Mouse (Mus musculus): ENCODE data around the gene Tmem38b. TPM values are rescaled to one million over a fixed set of nuclear protein-coding genes. Genes with fewer than 3 reads are reported as not detected.

Tmem38b gene
- polyA plus RNA-seq, 1 experiment, result 11.9 TPM

DNA sequence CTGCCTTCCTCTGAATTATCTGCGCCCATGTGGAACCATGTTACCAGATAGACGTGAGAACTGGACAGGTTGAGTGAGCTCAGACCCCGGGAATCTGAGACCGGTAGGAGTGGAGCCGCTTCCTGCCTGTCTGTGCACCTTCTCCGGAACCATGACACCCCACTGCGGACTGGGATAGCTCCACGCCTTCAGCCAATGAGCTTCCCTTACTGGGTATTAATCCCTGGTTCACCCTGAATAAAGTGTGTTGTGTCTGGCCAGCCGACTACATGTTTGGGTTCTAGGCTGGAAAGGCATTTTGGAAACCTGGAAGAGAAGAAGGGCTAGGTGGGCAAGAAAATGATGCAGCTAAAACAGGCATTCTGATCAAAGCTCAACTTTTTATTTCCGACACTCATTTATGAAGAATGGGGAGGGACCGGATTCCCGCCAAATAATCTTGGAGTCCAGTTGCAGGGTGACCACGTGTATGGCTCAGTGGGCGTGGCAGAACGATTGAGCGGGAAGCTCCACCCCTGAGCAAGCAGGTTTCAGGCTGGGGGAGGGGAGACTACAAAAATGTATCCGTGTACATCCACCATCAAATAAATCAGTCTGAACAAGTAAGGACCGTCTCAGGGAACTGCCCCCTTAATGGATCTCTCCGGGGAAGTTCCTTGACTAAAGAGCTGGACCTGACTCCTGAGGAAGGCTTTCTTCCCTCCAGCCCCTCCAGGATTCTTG is 38.4 kb downstream of the Tmem38b start:
- no peak for TF ChIP-seq CTCF (IDR thresholded peaks at IDR 0.05; ENCODE audit: control insufficient read depth, insufficient read depth, insufficient replicate concordance, low read depth, low read length)
- TF ChIP-seq POLR2A (IDR thresholded peaks at IDR 0.05; ENCODE audit: control insufficient read depth, low read depth, low read length), result no peak
- no peaks in the 10 kb centered on the region for H3K27me3 ChIP-seq (ENCODE audit: control insufficient read depth, insufficient read depth, low read length)
- H3K4me1 ChIP-seq (ENCODE audit: control insufficient read depth, insufficient read depth, low read length), result no peaks in the 10 kb centered on the region; the same call in 1 of the 2 replicates
- H3K27ac ChIP-seq (ENCODE audit: control insufficient read depth, insufficient read depth, low read depth, low read length), result no peak overlapping the region
- H3K4me3 ChIP-seq (ENCODE audit: control insufficient read depth, low read depth, low read length), result no peak overlapping the region
- H3K36me3 ChIP-seq (ENCODE audit: control insufficient read depth, insufficient read depth, low read length), result no peaks in the 10 kb centered on the region; the same call in 1 of the 2 replicates

DNA sequence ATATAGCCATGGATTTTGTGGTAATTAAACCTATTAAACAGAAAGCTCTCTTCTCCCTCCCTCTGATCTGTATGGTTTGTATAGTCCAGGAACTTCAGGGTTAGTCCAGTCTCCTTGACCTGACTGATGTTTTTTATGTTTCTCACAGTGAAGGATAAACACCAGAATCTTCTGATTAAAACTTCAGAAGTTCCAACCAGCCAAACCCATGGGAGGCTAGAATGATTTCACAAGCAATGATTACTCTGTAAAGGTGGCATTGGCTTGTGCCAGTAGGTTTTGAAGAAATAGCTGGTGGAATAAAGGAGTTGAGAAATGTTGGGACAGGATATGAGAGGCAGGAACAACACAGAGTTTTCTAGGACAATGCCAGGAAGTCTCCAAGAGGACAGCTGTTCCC is 40.6 kb downstream of the Tmem38b start:
- no peak overlapping the region for H3K4me3 ChIP-seq (ENCODE audit: control insufficient read depth, low read depth, low read length)
- no peaks in the 10 kb centered on the region for H3K27me3 ChIP-seq (ENCODE audit: control insufficient read depth, insufficient read depth, low read length)
- H3K36me3 ChIP-seq (ENCODE audit: control insufficient read depth, insufficient read depth, low read length), result no peaks in the 10 kb centered on the region
- no peak overlapping the region for H3K27ac ChIP-seq (ENCODE audit: control insufficient read depth, insufficient read depth, low read depth, low read length)
- no peaks in the 10 kb centered on the region; the same call in 1 of the 2 replicates for H3K4me1 ChIP-seq (ENCODE audit: control insufficient read depth, insufficient read depth, low read length)
- no peak for TF ChIP-seq POLR2A (IDR thresholded peaks at IDR 0.05; ENCODE audit: control insufficient read depth, low read depth, low read length)
- no peak for TF ChIP-seq CTCF (IDR thresholded peaks at IDR 0.05; ENCODE audit: control insufficient read depth, insufficient read depth, insufficient replicate concordance, low read depth, low read length)

DNA sequence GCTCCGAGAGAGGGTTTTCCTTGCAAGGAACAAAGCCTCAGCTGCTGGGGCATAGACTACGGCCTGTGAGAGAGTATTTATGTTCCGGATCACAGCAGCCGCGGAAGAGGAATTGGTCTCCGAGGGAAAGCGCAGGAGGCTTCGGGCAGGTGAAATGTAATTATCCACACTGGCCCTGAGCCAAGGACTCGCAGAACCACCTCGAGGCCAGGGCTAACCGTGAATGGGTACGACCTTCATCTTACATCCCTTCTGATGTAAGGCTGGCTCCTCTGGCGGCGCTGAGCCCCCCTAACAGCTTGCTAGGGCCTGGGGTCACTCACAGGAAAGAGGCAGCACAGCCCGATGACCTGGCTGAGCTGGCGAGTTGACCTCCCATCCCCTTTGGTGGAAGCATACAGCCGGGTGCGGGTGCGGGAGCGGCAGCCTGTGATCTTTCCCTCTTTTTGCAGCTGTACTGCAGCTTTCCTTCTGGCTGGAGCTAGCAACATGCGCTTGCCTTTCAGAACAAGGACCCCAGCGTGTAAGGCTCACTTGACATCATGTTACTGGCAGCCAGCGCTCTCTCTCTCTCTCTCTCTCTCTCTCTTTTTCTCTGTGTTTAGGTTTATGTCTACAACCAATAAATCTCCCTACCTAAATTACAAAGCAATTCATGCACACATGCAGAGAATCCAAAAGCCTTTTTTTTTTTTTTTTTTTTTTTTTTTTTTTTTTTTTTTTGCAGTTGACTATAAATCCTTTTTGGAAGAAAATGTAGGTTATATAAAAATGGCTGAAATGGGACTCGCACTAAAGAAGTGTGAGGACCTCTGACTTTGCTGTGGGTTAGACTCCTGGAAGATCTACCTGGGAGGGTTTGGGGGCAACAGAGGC is 52.9 kb downstream of the Tmem38b start:
- Histone ChIP-seq H3K27me3 (ENCODE audit: control insufficient read depth, insufficient read depth, low read length) (no peaks in the 10 kb centered on the region), H3K36me3 (ENCODE audit: control insufficient read depth, insufficient read depth, low read length) (no peaks in the 10 kb centered on the region), H3K4me3 (ENCODE audit: control insufficient read depth, low read depth, low read length) (no peak overlapping the region), H3K4me1 (ENCODE audit: control insufficient read depth, insufficient read depth, low read length) (peaks cover 7% of the 10 kb centered on the region), H3K27ac (ENCODE audit: control insufficient read depth, insufficient read depth, low read depth, low read length) (no peak overlapping the region)
- TF ChIP-seq CTCF (IDR thresholded peaks at IDR 0.05; ENCODE audit: control insufficient read depth, insufficient read depth, insufficient replicate concordance, low read depth, low read length), result no peak
- TF ChIP-seq POLR2A (IDR thresholded peaks at IDR 0.05; ENCODE audit: control insufficient read depth, low read depth, low read length), result no peak

DNA sequence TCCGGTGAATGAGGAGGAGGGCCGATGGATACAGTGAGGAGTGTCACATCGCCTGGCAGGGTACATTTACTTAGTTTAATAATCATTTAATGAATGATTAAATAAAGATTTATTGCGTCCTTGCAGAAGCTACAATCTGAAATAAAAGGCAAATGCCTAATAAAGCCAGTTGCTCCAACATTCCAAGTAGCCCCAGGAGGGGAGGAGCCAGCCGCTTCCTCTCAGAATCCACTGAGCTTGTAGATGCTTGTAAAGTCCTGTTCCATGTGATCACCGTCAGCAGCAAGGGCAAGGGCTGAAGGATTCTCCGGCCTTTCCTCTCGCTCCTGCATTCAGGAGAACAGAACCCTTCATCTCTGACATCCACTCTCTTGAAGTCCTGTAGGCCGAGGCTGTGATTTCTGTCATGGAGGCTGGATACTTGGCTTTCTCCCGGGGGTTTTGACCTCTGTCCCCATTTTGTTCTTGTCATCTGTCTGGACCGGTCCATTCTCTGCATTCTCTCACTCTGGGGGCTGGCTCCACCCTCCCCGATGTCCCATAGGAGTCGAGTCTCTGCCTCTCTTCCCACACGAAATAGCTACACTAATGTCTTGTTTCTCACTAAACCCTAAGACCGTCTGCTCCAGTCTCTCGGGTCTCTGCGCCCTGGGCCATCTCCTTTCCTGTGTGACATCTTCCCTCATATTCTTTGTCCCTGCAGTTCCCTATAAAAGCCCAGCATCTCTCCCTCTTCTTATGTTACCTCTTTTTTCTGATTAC is 57.3 kb downstream of the Tmem38b start:
- peaks cover 7% of the 10 kb centered on the region for H3K4me1 ChIP-seq (ENCODE audit: control insufficient read depth, insufficient read depth, low read length)
- TF ChIP-seq CTCF (IDR thresholded peaks at IDR 0.05; ENCODE audit: control insufficient read depth, insufficient read depth, insufficient replicate concordance, low read depth, low read length) (no peak), POLR2A (IDR thresholded peaks at IDR 0.05; ENCODE audit: control insufficient read depth, low read depth, low read length) (no peak)
- H3K27me3 ChIP-seq (ENCODE audit: control insufficient read depth, insufficient read depth, low read length), result no peaks in the 10 kb centered on the region
- no peaks in the 10 kb centered on the region for H3K36me3 ChIP-seq (ENCODE audit: control insufficient read depth, insufficient read depth, low read length)
- H3K4me3 ChIP-seq (ENCODE audit: control insufficient read depth, low read depth, low read length), result peak overlapping the region; percentile 43
- no peak overlapping the region for H3K27ac ChIP-seq (ENCODE audit: control insufficient read depth, insufficient read depth, low read depth, low read length)

DNA sequence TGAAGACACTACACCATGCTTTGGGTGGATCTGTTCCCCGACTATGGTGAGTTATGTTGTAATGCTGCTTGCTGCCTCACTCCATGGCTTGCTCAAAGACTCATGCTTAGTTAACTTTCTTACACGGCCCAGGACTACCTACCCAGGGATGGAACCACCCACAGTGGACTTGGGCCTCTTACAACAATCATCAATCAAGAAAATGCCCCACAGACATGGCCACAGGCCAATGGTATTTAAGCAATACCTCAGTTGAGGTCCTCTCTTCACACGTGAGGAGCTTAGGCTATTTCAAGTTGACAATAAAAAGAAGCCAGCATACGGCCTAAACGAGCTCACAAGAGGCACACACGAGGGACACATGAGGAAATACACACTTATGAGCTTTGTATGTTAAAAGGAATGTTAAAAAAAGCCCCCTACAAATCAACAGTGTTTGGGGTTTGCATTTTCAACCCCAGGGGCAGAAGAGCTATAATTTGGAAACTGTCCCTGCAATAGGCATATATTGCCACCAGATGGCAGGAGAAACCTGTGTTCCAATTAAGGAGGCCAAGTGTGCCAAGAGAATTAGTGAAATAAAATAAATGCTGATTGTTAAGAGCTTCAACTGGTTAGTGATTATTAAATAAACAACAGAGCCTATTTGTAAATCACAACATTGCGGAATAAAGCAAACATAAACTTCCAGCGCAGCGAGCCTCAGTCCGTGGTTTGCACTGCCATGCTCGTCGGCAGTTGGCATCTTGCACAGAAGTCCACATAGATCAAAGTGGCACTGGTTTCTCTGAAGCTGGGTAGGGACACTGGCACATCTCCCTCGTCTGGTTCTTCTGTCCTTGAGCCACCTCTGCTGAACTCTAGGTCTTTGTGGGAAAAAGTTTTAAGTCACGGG is 58.8 kb downstream of the Tmem38b start:
- Histone ChIP-seq H3K27ac (ENCODE audit: control insufficient read depth, insufficient read depth, low read depth, low read length) (no peak overlapping the region), H3K4me1 (ENCODE audit: control insufficient read depth, insufficient read depth, low read length) (peaks cover 4% of the 10 kb centered on the region), H3K27me3 (ENCODE audit: control insufficient read depth, insufficient read depth, low read length) (no peaks in the 10 kb centered on the region), H3K4me3 (ENCODE audit: control insufficient read depth, low read depth, low read length) (no peak overlapping the region), H3K36me3 (ENCODE audit: control insufficient read depth, insufficient read depth, low read length) (no peaks in the 10 kb centered on the region)
- TF ChIP-seq CTCF (IDR thresholded peaks at IDR 0.05; ENCODE audit: control insufficient read depth, insufficient read depth, insufficient replicate concordance, low read depth, low read length) (no peak), POLR2A (IDR thresholded peaks at IDR 0.05; ENCODE audit: control insufficient read depth, low read depth, low read length) (no peak)

DNA sequence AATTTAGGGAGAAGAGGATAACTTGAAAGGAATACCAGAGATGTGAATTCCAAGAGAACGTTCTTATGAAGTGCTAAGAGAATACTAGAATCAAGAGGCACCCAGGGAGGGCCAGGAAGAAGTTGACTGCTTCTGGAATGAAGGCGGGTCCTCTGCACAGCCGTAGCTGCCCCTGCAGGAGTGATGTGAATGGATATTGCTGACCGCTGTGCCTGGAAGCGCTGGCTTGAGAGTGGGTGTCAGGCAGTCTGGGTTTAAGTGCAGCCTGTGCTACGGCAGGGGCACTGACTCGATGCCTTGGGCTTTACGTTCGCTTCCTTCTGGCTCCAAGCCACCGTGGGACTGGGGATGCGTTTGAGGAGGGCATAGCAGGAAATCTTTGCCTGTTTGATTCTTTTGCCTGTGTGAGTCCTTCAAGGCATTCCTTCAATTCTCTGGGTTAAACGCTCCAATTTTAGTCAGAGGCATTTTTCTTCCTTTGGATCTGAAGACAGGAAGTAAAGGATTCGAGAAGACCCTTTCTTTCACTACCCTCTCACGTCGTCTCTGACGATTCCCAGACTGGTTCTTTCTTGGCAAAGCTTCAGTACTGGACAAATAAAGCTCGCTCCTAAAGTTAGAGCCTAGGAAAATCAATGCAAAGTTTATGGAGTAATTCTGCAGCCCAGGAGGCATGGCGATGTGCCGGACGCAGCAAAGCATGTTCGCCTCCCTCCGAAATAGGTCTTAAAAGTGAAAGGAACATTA is 60.7 kb downstream of the Tmem38b start:
- TF ChIP-seq POLR2A (IDR thresholded peaks at IDR 0.05; ENCODE audit: control insufficient read depth, low read depth, low read length) (no peak), CTCF (IDR thresholded peaks at IDR 0.05; ENCODE audit: control insufficient read depth, insufficient read depth, insufficient replicate concordance, low read depth, low read length) (no peak)
- no peaks in the 10 kb centered on the region for H3K27me3 ChIP-seq (ENCODE audit: control insufficient read depth, insufficient read depth, low read length)
- H3K36me3 ChIP-seq (ENCODE audit: control insufficient read depth, insufficient read depth, low read length), result no peaks in the 10 kb centered on the region
- no peak overlapping the region for H3K27ac ChIP-seq (ENCODE audit: control insufficient read depth, insufficient read depth, low read depth, low read length)
- H3K4me1 ChIP-seq (ENCODE audit: control insufficient read depth, insufficient read depth, low read length), result peaks cover 4% of the 10 kb centered on the region
- H3K4me3 ChIP-seq (ENCODE audit: control insufficient read depth, low read depth, low read length), result peak overlapping the region; percentile 14

Data from testis, adult 2 months (tissue).